Mouse (Mus musculus): ENCODE measurements around the gene Ubl7. TPM values are rescaled to one million over a fixed set of nuclear protein-coding genes. Genes with fewer than 3 reads are reported as not detected.

The Ubl7 gene
- polyA plus RNA-seq, 1 experiment from 2014 or later, result 115 TPM

GRCm38 (mm10) chr9:57974221-57974620, 63.4 kb downstream of the Ubl7 start:
- Histone ChIP-seq H3K4me3 (ENCODE audit: low read depth, low read length) (no peak overlapping the region), H3K9me3 (replicated peaks; ENCODE audit: control insufficient read depth, low read length) (no peaks in the 10 kb centered on the region), H3K27ac (replicated peaks; ENCODE audit: low read depth, low read length) (no peak overlapping the region), H3K27me3 (ENCODE audit: control insufficient read depth, insufficient read depth, low read length) (no peaks in the 10 kb centered on the region), H3K36me3 (replicated peaks; ENCODE audit: control insufficient read depth, insufficient read depth, low read depth, low read length) (no peaks in the 10 kb centered on the region), H3K4me2 (ENCODE audit: low read depth, low read length) (no peak overlapping the region), H3K4me1 (ENCODE audit: control insufficient read depth, insufficient read depth, low read length) (peaks cover 7% of the 10 kb centered on the region; the same call in 1 of the 2 replicates), H3K9ac (replicated peaks; ENCODE audit: low read length) (no peak overlapping the region)
- ATAC-seq (replicated peaks; ENCODE audit: insufficient number of reproducible peaks, low FRiP score, low TSS enrichment, low read depth), result no peak
- WGBS, result 59% methylated on average over 5 of the region's 5 CpGs
- DNase-seq (ENCODE audit: low spot score), result no peak

GRCm38 (mm10) chr9:57975200-57975821, 64.5 kb downstream of the Ubl7 start:
- H3K4me1 ChIP-seq (ENCODE audit: control insufficient read depth, insufficient read depth, low read length), result peaks cover 7% of the 10 kb centered on the region; the same call in 1 of the 2 replicates
- 85% methylated on average over 5 of the region's 5 CpGs for whole genome bisulfite sequencing

GRCm38 (mm10) chr9:57978025-57978424, 67.2 kb downstream of the Ubl7 start:
- Histone ChIP-seq H3K4me3 (ENCODE audit: low read depth, low read length) (no peak overlapping the region), H3K27me3 (ENCODE audit: control insufficient read depth, insufficient read depth, low read length) (no peaks in the 10 kb centered on the region), H3K27ac (replicated peaks; ENCODE audit: low read depth, low read length) (no peak overlapping the region), H3K9ac (replicated peaks; ENCODE audit: low read length) (no peak overlapping the region), H3K4me2 (ENCODE audit: low read depth, low read length) (no peak overlapping the region), H3K9me3 (replicated peaks; ENCODE audit: control insufficient read depth, low read length) (no peaks in the 10 kb centered on the region), H3K4me1 (ENCODE audit: control insufficient read depth, insufficient read depth, low read length) (no peaks in the 10 kb centered on the region), H3K36me3 (replicated peaks; ENCODE audit: control insufficient read depth, insufficient read depth, low read depth, low read length) (no peaks in the 10 kb centered on the region)
- ATAC-seq (replicated peaks; ENCODE audit: insufficient number of reproducible peaks, low FRiP score, low TSS enrichment, low read depth), result no peak
- WGBS, result 81% methylated on average over 6 of the region's 6 CpGs
- DNase-seq (ENCODE audit: low spot score), result no peak

More at GRCm38 (mm10) chr9:57975200-57975821, 64.5 kb downstream of the Ubl7 start:
- Histone ChIP-seq H3K27me3 (ENCODE audit: control insufficient read depth, insufficient read depth, low read length) (no peaks in the 10 kb centered on the region), H3K9ac (replicated peaks; ENCODE audit: low read length) (no peak overlapping the region), H3K27ac (replicated peaks; ENCODE audit: low read depth, low read length) (no peak overlapping the region), H3K4me3 (ENCODE audit: low read depth, low read length) (no peak overlapping the region), H3K36me3 (replicated peaks; ENCODE audit: control insufficient read depth, insufficient read depth, low read depth, low read length) (no peaks in the 10 kb centered on the region), H3K9me3 (replicated peaks; ENCODE audit: control insufficient read depth, low read length) (no peaks in the 10 kb centered on the region), H3K4me2 (ENCODE audit: low read depth, low read length) (no peak overlapping the region)
- no peak for ATAC-seq (replicated peaks; ENCODE audit: insufficient number of reproducible peaks, low FRiP score, low TSS enrichment, low read depth)
- no peak for DNase-seq (ENCODE audit: low spot score)

- H3K4me2 ChIP-seq (ENCODE audit: low read depth, low read length), result no peak overlapping the region
- no peak overlapping the region for H3K4me3 ChIP-seq (ENCODE audit: low read depth, low read length)
- WGBS, result 75% methylated on average over 3 of the region's 3 CpGs
- ATAC-seq (replicated peaks; ENCODE audit: insufficient number of reproducible peaks, low FRiP score, low TSS enrichment, low read depth) (no peak), DNase-seq (ENCODE audit: low spot score) (no peak)
- no peaks in the 10 kb centered on the region for H3K27me3 ChIP-seq (ENCODE audit: control insufficient read depth, insufficient read depth, low read length)
- no peak overlapping the region for H3K9ac ChIP-seq (replicated peaks; ENCODE audit: low read length)
- no peaks in the 10 kb centered on the region for H3K4me1 ChIP-seq (ENCODE audit: control insufficient read depth, insufficient read depth, low read length)
- no peaks in the 10 kb centered on the region for H3K9me3 ChIP-seq (replicated peaks; ENCODE audit: control insufficient read depth, low read length)
- H3K36me3 ChIP-seq (replicated peaks; ENCODE audit: control insufficient read depth, insufficient read depth, low read depth, low read length), result no peaks in the 10 kb centered on the region
- no peak overlapping the region for H3K27ac ChIP-seq (replicated peaks; ENCODE audit: low read depth, low read length)
These were observed 68.1 kb downstream of the Ubl7 start for GRCm38 (mm10) chr9:57978858-57979257.

Other genes with a start within 250 kb of the Ubl7 start
- gene Cyp1a2, start 227.3 kb upstream of the Ubl7 start, polyA plus RNA-seq (2014; fragmentation: Nextera tagmentation; extraction: Ambion mirVana), result not detected in 2 replicates
- gene Cyp1a1, start 223.1 kb upstream of the Ubl7 start, polyA plus RNA-seq (2014; fragmentation: Nextera tagmentation; extraction: Ambion mirVana), result not detected in 2 replicates
- gene Edc3, start 202.4 kb upstream of the Ubl7 start, polyA plus RNA-seq (2014; fragmentation: Nextera tagmentation; extraction: Ambion mirVana), result 28.1 and 29.1 TPM in 2 replicates
- 70.0 and 79.3 TPM in 2 replicates for gene Clk3, start 145.1 kb upstream of the Ubl7 start, polyA plus RNA-seq (2014; fragmentation: Nextera tagmentation; extraction: Ambion mirVana)
- 23.2 and 24.3 TPM in 2 replicates for gene Arid3b, start 74.2 kb upstream of the Ubl7 start, polyA plus RNA-seq (2014; fragmentation: Nextera tagmentation; extraction: Ambion mirVana)
- 0.24 and 0.68 TPM in 2 replicates for gene Sema7a, start 29.1 kb downstream of the Ubl7 start, polyA plus RNA-seq (2014; fragmentation: Nextera tagmentation; extraction: Ambion mirVana)
- gene Cyp11a1, start 95.4 kb downstream of the Ubl7 start, polyA plus RNA-seq (2014; fragmentation: Nextera tagmentation; extraction: Ambion mirVana), result 0.18 TPM in 1 of 2 replicates, not detected in the other
- 38.0 and 44.8 TPM in 2 replicates for gene Stra6, start 152.8 kb downstream of the Ubl7 start, polyA plus RNA-seq (2014; fragmentation: Nextera tagmentation; extraction: Ambion mirVana)
- gene Ccdc33, start 207.8 kb downstream of the Ubl7 start, polyA plus RNA-seq (2014; fragmentation: Nextera tagmentation; extraction: Ambion mirVana), result 0.54 and 0.77 TPM in 2 replicates